Mouse (Mus musculus): ENCODE measurements around the gene Slc4a8. TPM values are rescaled to one million over a fixed set of nuclear protein-coding genes. Genes with fewer than 3 reads are reported as not detected.
"Not testable (repeated sequence)": the region's sequence is repeated elsewhere in the genome, so short reads cannot be mapped to it uniquely, and the experiment has no call there.

Gene Slc4a8
- polyA plus RNA-seq, 3 experiments from 2014 or later: 7.4 to 10.9 (median 9.1) TPM

GRCm38 (mm10) chr15:100775189-100776166 is 13.9 kb downstream of the Slc4a8 start:
- ATAC-seq: no peak

GRCm38 (mm10) chr15:100776424-100776823 is 14.9 kb downstream of the Slc4a8 start:
- ATAC-seq: no peak

DNA sequence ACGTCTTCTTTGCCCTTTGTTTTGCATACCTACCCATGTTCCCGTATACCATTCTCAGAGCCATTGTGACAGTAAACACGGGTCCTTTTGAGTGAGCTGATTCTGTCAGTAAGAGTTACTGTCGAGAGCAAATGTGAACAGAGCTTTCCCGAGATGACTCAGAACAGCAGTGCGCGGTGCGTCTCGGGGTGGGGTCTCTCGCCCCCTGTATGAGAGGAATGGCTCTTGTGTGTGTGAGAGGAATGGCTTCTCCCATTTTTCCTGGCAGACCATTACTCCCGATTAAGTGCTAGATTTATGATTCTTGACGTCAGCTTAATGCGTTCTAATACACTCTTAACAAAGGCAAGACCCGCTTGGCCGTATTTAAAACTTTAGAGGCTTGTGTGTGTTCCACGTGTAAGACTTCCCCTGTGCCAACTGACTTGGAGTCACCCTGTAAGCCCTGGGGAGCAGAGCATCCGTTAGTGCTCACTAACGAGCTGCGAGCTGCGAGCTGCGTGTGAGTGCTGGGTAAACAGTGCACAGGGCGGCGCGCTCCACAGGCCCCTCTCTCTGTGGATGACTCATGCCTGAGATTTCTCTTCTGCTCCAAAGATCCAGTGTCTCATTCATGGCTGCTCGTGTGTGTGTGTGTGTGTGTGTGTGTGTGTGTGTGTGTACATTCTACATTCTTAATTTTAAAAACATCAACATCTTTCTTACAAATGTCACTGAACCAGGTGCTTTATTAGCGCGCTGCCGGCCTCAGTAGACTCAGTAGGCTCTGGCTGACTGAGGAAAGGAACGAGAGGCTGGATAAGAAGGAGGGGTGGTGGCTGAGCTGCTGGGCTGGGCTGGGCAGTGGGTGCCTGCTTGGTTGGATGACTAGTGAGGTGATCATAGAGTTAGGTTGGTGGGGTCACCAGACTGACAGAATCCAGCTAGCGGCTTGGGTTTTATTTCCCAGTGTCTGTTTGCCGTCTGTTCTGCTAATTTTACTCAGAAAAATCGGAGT is 15.8 kb downstream of the Slc4a8 start:
- ATAC-seq: no peak

- ATAC-seq: no peak
Measured at GRCm38 (mm10) chr15:100779896-100780295, 18.3 kb downstream of the Slc4a8 start.

DNA sequence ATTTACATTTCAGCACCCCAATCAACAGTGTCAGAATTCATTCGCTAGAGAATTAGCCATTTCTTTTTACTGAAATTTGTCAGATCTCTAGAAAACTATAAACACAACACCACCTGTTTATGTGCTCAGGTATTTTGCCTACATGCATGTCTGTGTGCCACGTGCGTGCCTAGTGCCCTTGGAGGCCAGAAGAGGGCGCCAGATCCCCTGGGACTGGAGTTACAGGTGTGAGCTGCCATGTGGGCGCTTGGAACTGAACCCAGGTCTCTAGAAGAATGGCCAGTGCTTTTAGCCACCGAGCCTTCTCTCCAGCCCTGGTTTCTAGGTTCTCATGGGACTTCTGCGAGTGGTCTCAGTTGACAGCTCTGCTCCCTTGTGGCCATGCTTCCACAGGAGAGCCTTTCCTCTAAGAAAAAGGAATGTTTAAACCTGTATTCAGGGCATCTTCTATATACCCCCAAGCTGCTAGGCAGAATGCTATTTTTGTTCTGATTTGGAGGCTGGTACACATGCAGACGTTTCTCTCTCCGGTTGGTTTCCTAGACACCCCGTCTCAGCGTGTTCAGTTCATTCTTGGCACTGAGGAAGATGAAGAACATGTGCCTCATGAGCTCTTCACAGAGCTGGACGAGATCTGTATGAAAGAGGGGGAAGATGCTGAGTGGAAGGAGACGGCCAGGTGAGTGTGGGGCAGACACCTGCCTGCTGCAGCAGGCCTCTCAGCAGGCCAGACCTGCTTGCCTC is 21.9 kb downstream of the Slc4a8 start:
- no peak for ATAC-seq

DNA sequence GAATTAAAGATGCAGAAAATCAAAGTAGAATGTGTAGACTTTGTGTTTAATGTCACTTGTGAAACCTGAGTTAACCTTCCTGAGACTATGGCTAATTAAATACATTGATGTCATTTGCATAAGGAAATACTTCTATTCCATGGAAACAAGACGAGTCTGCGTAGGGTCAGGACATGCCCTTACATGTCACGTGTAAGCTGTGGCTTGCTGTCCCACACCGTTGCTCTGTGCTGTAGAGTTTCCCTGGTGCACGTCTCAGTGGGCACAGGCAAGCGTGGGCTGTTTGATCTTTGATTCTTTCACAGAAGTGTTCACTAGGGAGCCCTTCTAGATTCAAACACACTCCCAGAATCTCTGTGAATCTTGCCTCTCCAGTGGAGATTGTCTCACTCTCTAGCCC is 28.7 kb downstream of the Slc4a8 start:
- no peak for ATAC-seq

GRCm38 (mm10) chr15:100792324-100792723 is 30.8 kb downstream of the Slc4a8 start:
- ATAC-seq: no peak

DNA sequence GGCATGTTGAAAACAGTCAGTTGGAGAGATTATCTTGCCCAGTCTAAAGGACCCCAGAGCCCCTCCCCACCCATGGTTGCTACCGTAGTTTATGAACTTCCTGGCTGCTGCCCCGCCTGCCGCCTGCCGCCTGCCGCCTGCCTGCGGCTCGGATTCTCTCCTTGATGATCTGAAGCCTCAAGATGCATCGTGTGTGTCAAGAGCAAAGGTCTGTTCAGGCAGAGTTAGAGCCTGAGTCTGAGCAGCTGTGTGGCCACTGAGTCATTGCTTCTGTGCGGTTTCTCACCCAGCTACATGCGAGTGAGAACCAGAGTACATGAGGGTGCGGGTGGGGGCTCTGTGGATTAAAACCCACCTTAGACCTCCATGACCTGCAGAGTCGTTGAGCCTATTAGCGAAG is 39.4 kb downstream of the Slc4a8 start:
- no peak for ATAC-seq

DNA sequence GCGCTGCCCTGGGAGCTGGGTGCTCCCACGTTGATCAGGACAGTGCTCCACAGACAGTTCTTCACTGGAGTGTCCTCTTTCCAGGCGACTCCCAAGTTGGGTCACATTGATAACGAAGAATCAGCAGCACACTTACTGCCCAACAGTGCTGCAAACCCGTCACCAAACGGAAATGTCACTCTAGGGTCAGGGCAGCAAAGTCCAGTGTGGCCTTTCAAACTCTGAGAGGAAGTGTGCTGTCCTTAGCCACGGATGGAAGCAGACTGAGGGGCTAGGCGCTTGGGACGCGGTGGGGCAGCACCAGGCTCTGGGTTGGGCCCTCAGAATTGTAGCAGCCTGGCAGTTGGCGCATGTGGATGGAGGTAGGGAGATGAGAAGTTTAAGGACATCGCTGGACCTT is 46.5 kb downstream of the Slc4a8 start:
- ATAC-seq: no peak

GRCm38 (mm10) chr15:100808484-100808883 is 46.9 kb downstream of the Slc4a8 start:
- ATAC-seq: no peak

DNA sequence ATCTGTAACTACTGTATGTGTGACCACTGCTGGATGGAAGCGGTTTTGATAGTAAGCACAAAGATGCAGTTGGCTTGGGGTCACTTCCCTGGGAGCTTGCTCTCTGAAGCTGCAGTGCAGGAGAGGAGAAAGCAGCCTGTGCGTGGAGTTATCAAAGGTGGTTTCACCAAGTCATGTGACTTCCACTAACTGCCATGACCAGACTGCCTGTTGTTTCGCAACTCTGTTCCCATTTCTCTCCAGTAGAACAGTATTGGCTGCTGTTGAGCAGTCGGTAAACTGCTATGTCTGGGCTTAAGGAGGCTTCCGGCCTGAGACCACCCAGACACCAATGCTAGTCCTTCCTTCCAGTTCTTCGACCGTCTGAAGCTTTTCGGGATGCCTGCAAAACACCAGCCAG is 48.7 kb downstream of the Slc4a8 start:
- ATAC-seq: no peak

DNA sequence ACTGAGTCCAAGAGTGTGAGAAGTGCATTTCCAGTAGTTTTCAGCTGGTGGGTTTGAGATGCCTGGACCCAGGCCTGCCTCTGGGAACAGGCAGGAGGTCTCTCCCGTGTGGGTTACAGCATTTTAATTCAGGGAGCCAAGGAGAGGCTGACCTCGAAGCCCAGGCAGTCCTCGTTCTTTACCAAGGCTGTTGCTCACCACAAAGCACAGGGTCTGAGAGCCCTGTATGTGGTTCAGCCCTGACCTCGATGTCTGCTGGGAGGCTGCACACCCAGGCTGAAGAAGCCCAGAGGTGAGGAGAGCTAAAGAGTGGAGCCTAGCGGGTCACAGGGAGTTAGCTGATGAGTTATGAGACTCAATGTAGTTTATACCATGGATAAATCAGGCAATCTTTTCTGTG is 52.0 kb downstream of the Slc4a8 start:
- ATAC-seq: no peak

DNA sequence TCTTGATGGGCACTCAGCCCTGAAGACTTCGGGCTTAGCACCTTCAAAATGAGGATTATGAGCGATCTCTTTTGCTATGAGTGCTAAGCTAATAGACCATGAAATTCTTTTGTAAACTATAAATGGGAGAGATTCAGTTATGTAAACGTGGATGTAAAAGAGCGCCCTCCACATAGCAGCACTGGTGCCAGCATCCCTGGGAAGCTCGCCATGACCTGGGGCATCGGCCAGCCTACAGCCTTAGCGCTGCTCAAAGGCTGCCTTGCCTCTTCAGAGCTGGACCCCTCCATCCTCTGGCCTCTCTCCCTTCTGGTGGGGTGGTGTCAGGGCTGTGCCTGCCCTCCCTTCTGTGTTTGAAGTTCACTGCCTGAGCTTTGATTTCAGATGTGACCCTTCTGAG is 52.5 kb downstream of the Slc4a8 start:
- no peak for ATAC-seq

DNA sequence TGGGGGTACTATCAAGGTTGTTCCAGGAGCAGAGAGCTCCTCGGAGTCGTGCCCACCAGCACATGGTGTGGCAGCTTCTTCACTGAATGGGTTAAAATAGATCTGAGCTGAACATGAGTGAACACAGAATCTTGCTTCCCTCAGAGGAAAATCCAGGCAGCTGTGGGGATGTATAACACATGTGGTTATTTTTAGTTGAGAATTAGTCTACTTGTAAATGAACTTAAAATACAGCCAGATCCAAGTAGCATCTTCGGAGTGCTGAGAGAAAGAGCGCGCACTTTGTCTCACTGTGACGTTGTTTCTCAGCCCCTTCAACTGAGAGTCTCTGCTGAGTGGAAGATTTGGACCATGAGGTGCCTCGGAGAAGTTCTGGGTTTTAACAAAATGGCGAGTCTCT is 53.8 kb downstream of the Slc4a8 start:
- ATAC-seq: no peak

GRCm38 (mm10) chr15:100818860-100819259 is 57.3 kb downstream of the Slc4a8 start:
- no peak for ATAC-seq

DNA sequence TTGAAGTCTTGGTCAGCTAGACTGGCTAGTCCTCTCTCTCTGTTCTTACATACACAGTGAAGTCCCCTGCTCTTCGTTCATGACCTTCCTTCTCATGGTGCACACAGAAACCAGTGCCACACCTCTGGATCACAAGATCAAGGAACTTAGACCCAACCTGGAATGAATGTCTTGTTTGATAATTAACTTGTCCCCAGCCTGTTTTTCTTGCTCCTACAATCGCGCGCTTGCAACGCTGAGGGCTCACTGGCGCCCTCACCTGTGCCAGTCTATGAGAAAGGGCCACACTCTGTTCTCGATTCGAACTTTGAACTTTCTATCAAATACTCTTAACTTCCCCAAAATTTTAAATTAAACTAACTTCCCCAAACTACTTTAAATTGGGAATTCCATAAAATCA is 60.3 kb downstream of the Slc4a8 start:
- no peak for ATAC-seq

GRCm38 (mm10) chr15:100822370-100822769 is 60.8 kb downstream of the Slc4a8 start:
- ATAC-seq: not testable (repeated sequence)

DNA sequence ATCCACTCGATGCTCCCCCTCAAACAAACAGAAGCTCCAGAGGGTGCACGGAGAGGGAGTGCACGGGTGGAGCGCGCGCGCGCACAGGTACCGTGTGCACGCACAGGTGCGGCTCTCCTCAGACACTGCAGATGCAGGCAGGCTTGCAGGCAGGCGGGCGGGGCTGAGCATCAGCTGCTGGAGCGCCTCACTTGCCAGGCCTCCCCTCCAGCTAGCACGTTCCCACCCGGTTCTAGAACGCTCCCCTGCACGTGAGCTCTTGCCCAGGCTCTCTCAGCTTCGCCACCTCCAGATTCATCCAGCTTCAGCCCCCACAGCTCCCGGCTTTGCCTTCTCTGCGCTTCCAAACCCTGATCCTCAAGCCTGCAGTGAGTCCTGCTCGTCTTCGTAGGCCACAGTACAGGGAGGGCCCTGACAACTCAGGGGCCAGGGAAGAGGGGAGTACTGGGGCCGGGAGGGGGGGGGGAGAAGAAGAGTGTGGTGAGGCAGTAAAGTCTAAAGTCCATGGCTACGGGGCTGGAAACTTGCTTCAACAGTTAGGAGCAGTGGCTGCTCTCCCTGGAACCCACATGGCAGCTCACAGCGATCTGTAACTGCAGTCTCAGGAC is 63.8 kb downstream of the Slc4a8 start:
- no peak for ATAC-seq

DNA sequence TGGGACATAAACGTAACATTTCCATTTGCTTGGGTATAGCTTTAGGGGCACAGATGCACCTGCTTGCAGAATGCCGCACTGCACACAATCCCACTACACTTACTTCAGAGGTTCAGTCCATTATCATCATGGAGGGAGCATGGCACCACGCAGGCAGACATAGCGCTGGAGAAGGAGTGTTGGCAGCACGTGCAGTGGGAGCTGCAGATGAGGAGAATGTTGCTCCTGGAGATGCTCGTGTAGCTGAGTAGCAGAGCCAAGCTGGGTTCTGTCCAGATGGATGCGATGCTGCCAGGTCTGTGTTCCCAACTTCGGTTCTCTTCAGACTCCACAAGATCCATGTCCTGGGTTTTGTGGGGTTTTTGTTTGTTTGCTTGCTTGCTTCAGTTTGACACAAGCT is 64.5 kb downstream of the Slc4a8 start:
- no peak for ATAC-seq

DNA sequence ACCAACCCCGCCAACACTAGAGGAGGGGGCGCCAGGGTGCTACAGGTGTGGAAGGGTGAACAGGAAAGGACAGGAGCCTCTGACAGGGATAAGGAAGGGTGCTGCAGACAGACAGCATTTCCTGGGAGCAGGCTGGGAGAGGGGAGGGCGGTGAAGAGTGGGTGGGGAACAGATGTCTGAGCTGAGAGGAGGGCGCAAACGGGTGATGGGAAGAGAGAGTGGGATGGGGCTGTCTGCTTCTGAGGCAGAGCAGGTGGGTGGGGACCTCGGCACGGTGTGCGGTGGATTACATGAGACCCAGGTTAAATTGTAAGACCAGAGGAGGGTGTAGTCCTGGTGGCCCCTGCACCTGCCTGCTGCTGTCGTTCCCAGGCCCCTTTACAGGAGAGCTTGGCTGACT is 68.2 kb downstream of the Slc4a8 start:
- no peak for ATAC-seq

DNA sequence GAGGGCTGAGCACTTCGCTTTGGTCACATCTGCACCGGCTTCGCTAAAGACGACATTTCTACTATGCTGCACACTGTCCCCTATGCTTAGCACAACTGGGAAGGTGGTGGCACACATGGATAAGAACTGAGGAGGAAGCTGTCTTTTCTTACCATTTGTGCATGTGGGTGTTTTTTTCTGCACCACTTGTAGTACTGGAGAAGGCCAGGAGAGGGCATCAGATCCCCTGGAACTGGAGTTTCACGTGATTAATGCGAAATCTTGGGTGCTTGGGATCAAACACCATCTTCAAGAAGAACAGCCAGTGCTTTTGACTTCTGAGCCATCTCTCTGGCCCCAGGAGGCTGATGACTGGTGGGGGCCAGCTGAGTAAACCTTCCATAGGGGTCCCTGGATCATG is 69.1 kb downstream of the Slc4a8 start:
- no peak for ATAC-seq

GRCm38 (mm10) chr15:100832144-100832543 is 70.6 kb downstream of the Slc4a8 start:
- ATAC-seq: no peak
